Mouse (Mus musculus): ENCODE results near the gene C530008M17Rik. TPM values are rescaled to one million over a fixed set of nuclear protein-coding genes. Genes with fewer than 3 reads are reported as not detected.
A peak's percentile ranks its signal among the peaks of the same experiment; 100 is the strongest.

Gene C530008M17Rik
- polyA plus RNA-seq, 1 experiment from 2014 or later = 18.4 TPM

DNA sequence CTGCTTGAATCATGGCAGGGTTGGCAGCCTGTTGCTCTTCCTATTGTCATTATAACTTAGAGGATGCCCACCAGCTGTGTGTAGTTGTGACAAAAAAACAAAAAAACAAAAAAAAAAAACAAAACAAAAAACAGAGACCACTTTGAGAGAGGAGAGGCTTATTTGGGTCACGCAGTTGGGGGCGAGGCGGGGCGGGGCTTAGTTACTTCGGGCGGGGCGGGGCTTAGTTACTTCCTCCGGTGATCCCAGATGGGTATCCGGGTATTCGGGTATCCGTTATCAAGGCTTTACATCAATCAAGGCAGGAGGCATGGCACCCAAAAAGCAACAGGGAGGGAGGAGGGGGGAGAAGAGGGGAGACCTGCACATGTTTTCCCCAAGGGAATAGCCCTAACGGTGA lies 46.3 kb downstream of the C530008M17Rik start:
- Histone ChIP-seq H3K36me3 (ENCODE audit: control insufficient read depth, insufficient read depth, low read length) (no peaks in the 10 kb centered on the region), H3K4me1 (ENCODE audit: control insufficient read depth, insufficient read depth, low read length) (peaks cover 4% of the 10 kb centered on the region; the same call in 1 of the 2 replicates), H3K4me2 (ENCODE audit: low read depth, severe bottlenecking) (no peak overlapping the region), H3K27ac (replicated peaks; ENCODE audit: low read depth, low read length) (no peak overlapping the region), H3K9ac (ENCODE audit: low read length) (no peak overlapping the region), H3K9me3 (ENCODE audit: control insufficient read depth, low read length) (no peaks in the 10 kb centered on the region), H3K27me3 (ENCODE audit: control insufficient read depth, insufficient read depth, low read length) (no peaks in the 10 kb centered on the region), H3K4me3 (ENCODE audit: low read depth, low read length) (no peak overlapping the region)
- 33% methylated on average over 12 of the region's 12 CpGs for WGBS
- DNase-seq (ENCODE audit: low spot score) (no peak), ATAC-seq (ENCODE audit: insufficient number of reproducible peaks, low FRiP score, low TSS enrichment, low read depth) (0 out of 2 replicates have a peak, but pooled peaks have one; percentile 3)

DNA sequence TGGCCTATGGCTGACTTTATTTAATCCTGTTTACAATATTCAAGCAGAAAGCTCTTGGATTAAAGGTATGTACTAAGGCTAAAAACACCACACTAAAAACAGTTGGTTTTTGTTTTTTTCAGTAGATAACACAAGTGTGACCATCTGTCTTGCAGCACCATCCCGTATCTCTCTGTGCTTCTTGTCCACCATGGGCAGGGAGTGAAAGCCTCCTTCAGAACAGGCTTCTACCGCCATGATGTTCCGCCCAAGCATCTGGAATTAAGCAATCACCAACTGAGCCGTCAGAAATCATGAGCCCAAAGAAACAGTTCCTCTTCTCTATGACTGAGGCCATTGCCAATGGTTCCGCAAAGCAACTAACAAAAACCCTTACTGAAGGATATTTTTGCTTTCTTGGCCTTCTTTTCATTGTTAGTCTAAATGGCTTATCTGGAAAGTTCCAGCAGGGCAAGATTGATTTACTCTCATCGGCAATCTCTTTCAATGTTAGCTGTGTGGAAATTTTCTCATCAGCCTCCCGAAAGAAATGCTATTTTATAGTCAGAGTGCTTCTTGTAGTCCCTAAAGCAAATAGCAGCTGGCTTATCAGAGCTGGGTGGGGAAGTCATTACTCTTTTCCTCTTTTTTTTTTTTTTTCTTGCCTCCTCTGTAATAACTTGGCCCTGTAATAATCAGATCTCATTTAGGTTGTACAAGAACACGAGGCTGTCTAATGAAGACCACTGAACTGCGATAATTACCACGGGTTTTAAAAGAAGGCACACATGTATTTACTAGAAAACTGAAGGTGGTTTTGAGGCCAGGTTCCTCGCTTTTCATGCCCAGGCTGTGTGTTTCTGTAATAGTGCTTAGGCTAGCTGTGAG lies 49.2 kb downstream of the C530008M17Rik start:
- Histone ChIP-seq H3K36me3 (ENCODE audit: control insufficient read depth, insufficient read depth, low read length) (no peaks in the 10 kb centered on the region), H3K27me3 (ENCODE audit: control insufficient read depth, insufficient read depth, low read length) (no peaks in the 10 kb centered on the region), H3K9me3 (ENCODE audit: control insufficient read depth, low read length) (no peaks in the 10 kb centered on the region), H3K4me2 (ENCODE audit: low read depth, severe bottlenecking) (no peak overlapping the region), H3K4me3 (ENCODE audit: low read depth, low read length) (no peak overlapping the region), H3K27ac (replicated peaks; ENCODE audit: low read depth, low read length) (no peak overlapping the region), H3K4me1 (ENCODE audit: control insufficient read depth, insufficient read depth, low read length) (peaks cover 4% of the 10 kb centered on the region; the same call in 1 of the 2 replicates), H3K9ac (ENCODE audit: low read length) (no peak overlapping the region)
- DNase-seq (ENCODE audit: low spot score) (no peak), ATAC-seq (ENCODE audit: insufficient number of reproducible peaks, low FRiP score, low TSS enrichment, low read depth) (no peak)
- 88% methylated on average over 11 of the region's 11 CpGs for WGBS

GRCm38 (mm10) chr5:76707072-76707471 lies 50.8 kb downstream of the C530008M17Rik start:
- DNase-seq (ENCODE audit: low spot score) (no peak), ATAC-seq (ENCODE audit: insufficient number of reproducible peaks, low FRiP score, low TSS enrichment, low read depth) (no peak)
- Histone ChIP-seq H3K27me3 (ENCODE audit: control insufficient read depth, insufficient read depth, low read length) (no peaks in the 10 kb centered on the region), H3K9ac (ENCODE audit: low read length) (no peak overlapping the region), H3K27ac (replicated peaks; ENCODE audit: low read depth, low read length) (no peak overlapping the region), H3K9me3 (ENCODE audit: control insufficient read depth, low read length) (no peaks in the 10 kb centered on the region), H3K4me1 (ENCODE audit: control insufficient read depth, insufficient read depth, low read length) (peaks cover 4% of the 10 kb centered on the region; the same call in 1 of the 2 replicates), H3K4me3 (ENCODE audit: low read depth, low read length) (no peak overlapping the region), H3K36me3 (ENCODE audit: control insufficient read depth, insufficient read depth, low read length) (no peaks in the 10 kb centered on the region), H3K4me2 (ENCODE audit: low read depth, severe bottlenecking) (no peak overlapping the region)
- 88% methylated on average over 3 of the region's 3 CpGs for WGBS

DNA sequence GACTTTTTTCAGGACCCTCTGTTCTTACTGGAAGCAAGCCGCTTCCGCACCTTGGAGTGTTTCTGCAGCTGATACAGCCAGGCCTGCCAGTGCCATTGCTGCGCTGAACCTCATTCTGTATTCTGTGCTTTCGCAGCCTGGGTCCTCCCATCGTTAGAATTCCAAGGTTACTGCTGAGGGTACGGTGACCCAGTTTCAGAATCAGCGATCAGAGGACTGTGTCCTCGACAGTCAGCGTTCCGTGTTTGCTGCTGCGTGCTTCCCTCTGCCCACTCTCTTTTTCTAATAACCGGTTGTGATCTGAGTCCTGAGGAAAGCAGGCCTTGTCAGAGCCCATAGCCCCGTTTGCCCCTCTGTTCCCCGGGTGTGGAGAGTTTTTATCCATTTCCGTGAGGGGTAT lies 51.7 kb downstream of the C530008M17Rik start:
- H3K36me3 ChIP-seq (ENCODE audit: control insufficient read depth, insufficient read depth, low read length) = no peaks in the 10 kb centered on the region
- 82% methylated on average over 15 of the region's 15 CpGs for WGBS
- peaks cover 2% of the 10 kb centered on the region; the same call in 1 of the 2 replicates for H3K4me1 ChIP-seq (ENCODE audit: control insufficient read depth, insufficient read depth, low read length)
- no peak for ATAC-seq (ENCODE audit: insufficient number of reproducible peaks, low FRiP score, low TSS enrichment, low read depth)
- no peaks in the 10 kb centered on the region for H3K9me3 ChIP-seq (ENCODE audit: control insufficient read depth, low read length)
- H3K4me3 ChIP-seq (ENCODE audit: low read depth, low read length) = no peak overlapping the region
- H3K27me3 ChIP-seq (ENCODE audit: control insufficient read depth, insufficient read depth, low read length) = no peaks in the 10 kb centered on the region
- DNase-seq (ENCODE audit: low spot score) = no peak
- H3K9ac ChIP-seq (ENCODE audit: low read length) = no peak overlapping the region
- H3K4me2 ChIP-seq (ENCODE audit: low read depth, severe bottlenecking) = no peak overlapping the region
- H3K27ac ChIP-seq (replicated peaks; ENCODE audit: low read depth, low read length) = no peak overlapping the region

DNA sequence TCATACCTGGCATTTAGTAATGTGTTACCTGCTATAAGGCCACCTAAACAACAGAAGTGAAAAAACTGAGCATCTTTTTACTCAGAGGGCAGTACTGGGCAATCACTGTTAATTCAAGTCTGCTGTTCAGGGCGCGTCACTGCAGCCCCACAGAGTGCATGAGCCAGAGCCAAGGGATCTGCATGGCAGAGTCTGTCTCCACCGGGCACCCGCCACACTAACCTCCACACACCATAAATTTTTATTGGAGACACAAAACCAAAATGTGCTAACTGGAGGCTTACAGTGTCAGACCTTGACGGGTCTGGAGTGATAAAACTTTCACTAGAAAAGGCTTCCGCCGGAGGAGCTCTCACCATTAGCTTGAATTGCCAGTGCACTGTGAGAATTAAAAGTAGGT lies 57.4 kb downstream of the C530008M17Rik start:
- no peak overlapping the region for H3K4me3 ChIP-seq (ENCODE audit: low read depth, low read length)
- DNase-seq (ENCODE audit: low spot score) (peak; percentile 57), ATAC-seq (ENCODE audit: insufficient number of reproducible peaks, low FRiP score, low TSS enrichment, low read depth) (no peak)
- no peaks in the 10 kb centered on the region for H3K27me3 ChIP-seq (ENCODE audit: control insufficient read depth, insufficient read depth, low read length)
- no peak overlapping the region for H3K27ac ChIP-seq (replicated peaks; ENCODE audit: low read depth, low read length)
- WGBS = 24% methylated on average over 7 of the region's 7 CpGs
- no peak overlapping the region for H3K9ac ChIP-seq (ENCODE audit: low read length)
- H3K36me3 ChIP-seq (ENCODE audit: control insufficient read depth, insufficient read depth, low read length) = no peaks in the 10 kb centered on the region
- no peak overlapping the region for H3K4me2 ChIP-seq (ENCODE audit: low read depth, severe bottlenecking)
- no peaks in the 10 kb centered on the region; the same call in 1 of the 2 replicates for H3K4me1 ChIP-seq (ENCODE audit: control insufficient read depth, insufficient read depth, low read length)
- H3K9me3 ChIP-seq (ENCODE audit: control insufficient read depth, low read length) = no peaks in the 10 kb centered on the region

GRCm38 (mm10) chr5:76719954-76720353 lies 63.6 kb downstream of the C530008M17Rik start:
- no peak overlapping the region for H3K4me3 ChIP-seq (ENCODE audit: low read depth, low read length)
- no peaks in the 10 kb centered on the region for H3K27me3 ChIP-seq (ENCODE audit: control insufficient read depth, insufficient read depth, low read length)
- no peak for DNase-seq (ENCODE audit: low spot score)
- WGBS = 55% methylated on average over 3 of the region's 3 CpGs
- H3K27ac ChIP-seq (replicated peaks; ENCODE audit: low read depth, low read length) = no peak overlapping the region
- H3K36me3 ChIP-seq (ENCODE audit: control insufficient read depth, insufficient read depth, low read length) = no peaks in the 10 kb centered on the region
- H3K4me1 ChIP-seq (ENCODE audit: control insufficient read depth, insufficient read depth, low read length) = no peaks in the 10 kb centered on the region
- no peaks in the 10 kb centered on the region for H3K9me3 ChIP-seq (ENCODE audit: control insufficient read depth, low read length)
- no peak overlapping the region for H3K4me2 ChIP-seq (ENCODE audit: low read depth, severe bottlenecking)
- no peak overlapping the region for H3K9ac ChIP-seq (ENCODE audit: low read length)
- no peak for ATAC-seq (ENCODE audit: insufficient number of reproducible peaks, low FRiP score, low TSS enrichment, low read depth)

DNA sequence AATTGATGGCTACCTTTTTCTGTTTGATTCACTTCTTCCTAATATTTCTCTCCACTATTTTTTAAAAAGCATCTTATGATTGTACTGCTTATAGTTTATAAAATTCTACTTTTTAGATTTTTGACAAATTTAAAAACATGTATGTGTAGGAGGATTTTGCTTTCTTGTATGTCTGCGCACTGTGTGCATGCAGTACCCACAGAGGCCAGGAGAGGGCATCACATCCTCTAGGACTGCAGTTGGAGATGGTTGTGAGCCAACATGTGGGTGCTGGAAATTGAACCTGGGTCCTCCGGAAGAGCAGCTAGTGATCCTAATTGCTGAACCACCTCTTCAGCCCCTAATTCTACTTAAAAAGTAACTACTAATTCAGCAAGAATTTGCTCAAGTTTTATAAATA lies 68.6 kb downstream of the C530008M17Rik start:
- H3K4me3 ChIP-seq (ENCODE audit: low read depth, low read length) = no peak overlapping the region
- DNase-seq (ENCODE audit: low spot score) = no peak
- no peaks in the 10 kb centered on the region for H3K4me1 ChIP-seq (ENCODE audit: control insufficient read depth, insufficient read depth, low read length)
- no peak overlapping the region for H3K4me2 ChIP-seq (ENCODE audit: low read depth, severe bottlenecking)
- H3K27ac ChIP-seq (replicated peaks; ENCODE audit: low read depth, low read length) = no peak overlapping the region
- H3K9me3 ChIP-seq (ENCODE audit: control insufficient read depth, low read length) = no peaks in the 10 kb centered on the region
- no peaks in the 10 kb centered on the region for H3K36me3 ChIP-seq (ENCODE audit: control insufficient read depth, insufficient read depth, low read length)
- ATAC-seq (ENCODE audit: insufficient number of reproducible peaks, low FRiP score, low TSS enrichment, low read depth) = no peak
- no peak overlapping the region for H3K9ac ChIP-seq (ENCODE audit: low read length)
- 91% methylated on average over 2 of the region's 2 CpGs for WGBS
- no peaks in the 10 kb centered on the region for H3K27me3 ChIP-seq (ENCODE audit: control insufficient read depth, insufficient read depth, low read length)

DNA sequence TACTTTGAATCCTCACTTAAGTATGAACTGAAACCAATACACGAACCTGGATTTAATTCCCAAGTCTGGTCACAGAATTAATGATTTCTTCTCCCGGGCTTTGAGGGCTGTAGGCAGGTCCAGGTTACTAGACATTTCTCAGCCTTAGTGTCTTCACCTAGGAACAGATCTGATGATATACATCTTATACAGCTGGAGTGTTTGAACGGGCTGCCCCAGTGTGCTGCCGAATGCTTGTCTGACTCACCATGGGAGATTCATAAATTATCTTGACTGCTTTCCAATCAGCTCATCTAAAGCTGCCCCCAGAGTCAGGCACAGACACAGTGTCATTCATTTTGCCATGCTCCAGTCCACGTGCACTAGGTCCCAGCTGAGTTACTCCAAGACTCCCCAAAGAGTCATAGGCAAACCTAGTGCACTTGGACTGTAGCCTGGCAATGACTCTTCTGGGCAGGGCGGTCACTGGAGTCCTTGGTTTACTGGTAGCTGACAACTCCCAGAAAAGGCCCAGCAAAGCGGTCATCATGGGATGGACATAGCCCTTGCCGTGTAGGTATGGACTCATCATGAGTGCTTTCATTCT lies 70.3 kb downstream of the C530008M17Rik start:
- DNase-seq (ENCODE audit: low spot score) (no peak), ATAC-seq (ENCODE audit: insufficient number of reproducible peaks, low FRiP score, low TSS enrichment, low read depth) (no peak)
- no peaks in the 10 kb centered on the region for H3K27me3 ChIP-seq (ENCODE audit: control insufficient read depth, insufficient read depth, low read length)
- H3K9ac ChIP-seq (ENCODE audit: low read length) = no peak overlapping the region
- H3K4me2 ChIP-seq (ENCODE audit: low read depth, severe bottlenecking) = no peak overlapping the region
- WGBS = 90% methylated on average over 8 of the region's 8 CpGs
- H3K36me3 ChIP-seq (ENCODE audit: control insufficient read depth, insufficient read depth, low read length) = no peaks in the 10 kb centered on the region
- H3K9me3 ChIP-seq (ENCODE audit: control insufficient read depth, low read length) = no peaks in the 10 kb centered on the region
- H3K27ac ChIP-seq (replicated peaks; ENCODE audit: low read depth, low read length) = no peak overlapping the region
- no peak overlapping the region for H3K4me3 ChIP-seq (ENCODE audit: low read depth, low read length)
- no peaks in the 10 kb centered on the region for H3K4me1 ChIP-seq (ENCODE audit: control insufficient read depth, insufficient read depth, low read length)
